ENCODE assay signal across 8 mouse cellular contexts in genomic region chr12:81971042-81971883, GRCm38 (mm10).
DNase-seq lines count a peak whose midpoint lies in the region; ATAC-seq and TF ChIP-seq lines count a peak whose summit lies in the region.

No protein-coding gene starts in this region.

- H3K27me3 ChIP-seq in limb, embryonic 14.5 days (ENCODE audit: control insufficient read depth, insufficient read depth, low read length), result no peaks in the 10 kb centered on the region
- H3K27me3 ChIP-seq in limb, embryonic 10.5 days (ENCODE audit: low read depth, poor library complexity, severe bottlenecking), result no peaks in the 10 kb centered on the region
- no peaks in the 10 kb centered on the region for H3K27me3 ChIP-seq in lung, embryonic 16.5 days (ENCODE audit: control insufficient read depth, insufficient read depth, low read depth, low read length)

- 0 out of 2 replicates have a peak overlapping the region, but pooled peaks have one; percentile 6 for H3K27ac ChIP-seq in limb, embryonic 14.5 days (replicated peaks; ENCODE audit: low read depth, low read length)
- no peak overlapping the region for H3K27ac ChIP-seq in limb, embryonic 10.5 days
- H3K27ac ChIP-seq in lung, embryonic 16.5 days (ENCODE audit: low read length), result peak overlapping the region; percentile 82

- no peak overlapping the region for H3K4me3 ChIP-seq in limb, embryonic 14.5 days (replicated peaks; ENCODE audit: low read length)
- no peak overlapping the region for H3K4me3 ChIP-seq in limb, embryonic 10.5 days
- H3K4me3 ChIP-seq in lung, embryonic 16.5 days (ENCODE audit: low read length), result no peak overlapping the region

- DNase-seq in limb, embryonic 14.5 days (ENCODE audit: low spot score), result no peak
- no peak for DNase-seq in limb, embryonic 10.5 days (ENCODE audit: low spot score)
- DNase-seq in NIH3T3 (ENCODE audit: low read depth), result peak; percentile 59
- DNase-seq in thymus, adult 18-20 months, result peak; percentile 52 to 65
- no peak for DNase-seq in adrenal gland, adult 18-20 months (ENCODE audit: low spot score in 2 of 2)
- DNase-seq in gastrocnemius, adult 18-20 months (ENCODE audit: low spot score), result no peak
- DNase-seq in layer of hippocampus, adult 9-10 months (ENCODE audit: low spot score), result no peak

- no peak overlapping the region for H3K9ac ChIP-seq in limb, embryonic 14.5 days (ENCODE audit: low read depth, low read length, severe bottlenecking)
- no peak overlapping the region for H3K9ac ChIP-seq in lung, embryonic 16.5 days (ENCODE audit: low read length)

- 86% methylated on average over 19 of the region's 19 CpGs for WGBS in limb, embryonic 14.5 days
- WGBS in limb, embryonic 10.5 days, result 94% methylated on average over 19 of the region's 19 CpGs
- 62% methylated on average over 19 of the region's 19 CpGs for WGBS in lung, embryonic 16.5 days

- TF ChIP-seq POLR2A in limb, embryonic 14.5 days (IDR thresholded peaks at IDR 0.05; ENCODE audit: borderline replicate concordance, extremely low read depth, insufficient read depth, insufficient read length), result no peak

- no peaks in the 10 kb centered on the region for H3K9me3 ChIP-seq in limb, embryonic 14.5 days (ENCODE audit: control insufficient read depth, low read length)
- H3K9me3 ChIP-seq in limb, embryonic 10.5 days (replicated peaks), result no peaks in the 10 kb centered on the region
- no peaks in the 10 kb centered on the region for H3K9me3 ChIP-seq in lung, embryonic 16.5 days (ENCODE audit: control insufficient read depth, low read length)

- no peak overlapping the region for H3K4me2 ChIP-seq in limb, embryonic 14.5 days (replicated peaks; ENCODE audit: low read depth, low read length, severe bottlenecking)
- no peak overlapping the region for H3K4me2 ChIP-seq in lung, embryonic 16.5 days (ENCODE audit: low read depth, low read length)

- no peak for ATAC-seq in limb, embryonic 14.5 days (ENCODE audit: low FRiP score, low read depth)
- ATAC-seq in lung, embryonic 16.5 days (ENCODE audit: low read depth), result peak; percentile 56

- no peaks in the 10 kb centered on the region for H3K4me1 ChIP-seq in limb, embryonic 14.5 days (ENCODE audit: control insufficient read depth, insufficient read depth, low read length)
- no peaks in the 10 kb centered on the region for H3K4me1 ChIP-seq in limb, embryonic 10.5 days
- H3K4me1 ChIP-seq in lung, embryonic 16.5 days (replicated peaks; ENCODE audit: control insufficient read depth, insufficient read depth, low read length), result peaks cover 6% of the 10 kb centered on the region; the same call in 1 of the 2 replicates

- H3K36me3 ChIP-seq in limb, embryonic 14.5 days (ENCODE audit: control insufficient read depth, insufficient read depth, low read length), result peaks cover 69% of the 10 kb centered on the region
- peaks cover 69% of the 10 kb centered on the region for H3K36me3 ChIP-seq in limb, embryonic 10.5 days
- peaks cover 9% of the 10 kb centered on the region for H3K36me3 ChIP-seq in lung, embryonic 16.5 days (ENCODE audit: control insufficient read depth, insufficient read depth, low read length)

Comparison
In these comparisons a context has a peak if more than half of its experiments do, and no peak if none do; other contexts are left out.
1. DNase-seq: peak in NIH3T3 (single experiment) and thymus, adult 18-20 months (2 of 2); none in limb, embryonic 14.5 days (single experiment), limb, embryonic 10.5 days (single experiment), adrenal gland, adult 18-20 months (0 of 2), gastrocnemius, adult 18-20 months (single experiment) and layer of hippocampus, adult 9-10 months (single experiment).